Mouse (Mus musculus) G1E (cell line): ENCODE measurements around the gene Plcxd1.
"Not testable (repeated sequence)": the region's sequence is repeated elsewhere in the genome, so short reads cannot be mapped to it uniquely, and the experiment has no call there.

Experiments
- CTCF ChIP-seq: IDR thresholded peaks from 2 replicates; pipeline ENCODE4 v1.5.1; 2012; ENCODE audit warnings: low read depth, low read length, inconsistent platforms, mixed read lengths
- GATA1 ChIP-seq: IDR thresholded peaks from 2 replicates; pipeline ENCODE4 v1.6.1; 2012; ENCODE audit warnings: borderline replicate concordance, low read length, inconsistent platforms, mixed read lengths
- POLR2AphosphoS5 ChIP-seq: IDR thresholded peaks from 2 replicates; pipeline ENCODE4 v1.6.1; 2012; ENCODE audit warnings: low read depth, low read length, inconsistent platforms; ENCODE audit not compliant: insufficient replicate concordance
- TAL1 ChIP-seq: conservative IDR thresholded peaks from 2 replicates; pipeline ENCODE4 v1.6.1; 2012; ENCODE audit warnings: low read depth, low read length, inconsistent platforms, mixed read lengths

DNA sequence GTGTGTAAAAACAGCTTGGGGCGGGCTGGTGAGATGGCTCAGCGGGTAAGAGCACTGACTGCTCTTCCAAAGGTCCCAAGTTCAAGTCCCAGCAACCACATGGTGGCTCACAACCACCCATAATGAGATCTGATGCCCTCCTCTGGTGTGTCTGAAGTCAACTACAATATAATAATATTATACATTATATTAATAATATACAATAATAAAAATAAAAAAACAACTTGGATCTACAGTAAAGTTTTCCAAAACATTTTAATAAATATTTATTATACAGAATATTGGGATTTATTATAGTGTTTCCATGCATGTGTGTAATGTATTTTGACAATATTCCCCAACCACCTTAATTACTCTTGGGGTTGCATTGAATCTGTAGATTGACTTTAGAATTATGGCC is 27.4 kb upstream of the Plcxd1 start, which contains the start of gene Gm17655:
- not testable (repeated sequence) for TF ChIP-seq GATA1, CTCF, TAL1, POLR2AphosphoS5
